Mouse (Mus musculus) lung, postnatal 25 days (tissue): ENCODE results near the gene Fsd2.
A peak's percentile ranks its signal among the peaks of the same experiment; 100 is the strongest.

Source experiments
- DNase-seq: peaks from one replicate; pipeline ENCODE4 v3.0.0; 2022; ENCODE audit warnings: low spot score

The Fsd2 gene

DNA sequence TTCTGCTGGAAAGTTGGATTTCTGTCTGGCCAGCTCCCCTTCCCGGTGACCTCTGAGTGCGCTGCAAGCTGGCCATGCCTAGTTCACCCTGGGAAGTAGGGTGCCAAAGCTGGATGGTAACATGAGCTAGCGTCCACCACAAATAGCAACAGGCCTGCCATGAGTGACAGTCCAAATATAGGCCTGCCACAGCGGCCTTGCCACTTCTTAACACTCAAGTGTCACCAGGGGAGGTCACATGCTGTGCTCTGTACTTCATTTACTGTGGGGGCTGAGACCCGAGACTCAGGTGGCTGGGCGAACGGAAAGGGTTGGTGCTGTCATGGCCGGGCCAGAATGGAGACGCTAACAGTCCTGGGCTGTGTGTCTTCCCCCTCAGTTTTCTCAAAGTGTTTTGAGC, at the start of gene Fsd2:
Fsd2 (minus strand) TSS at position 53 of the 400 bp plus-strand sequence.
- no peak for DNase-seq

DNA sequence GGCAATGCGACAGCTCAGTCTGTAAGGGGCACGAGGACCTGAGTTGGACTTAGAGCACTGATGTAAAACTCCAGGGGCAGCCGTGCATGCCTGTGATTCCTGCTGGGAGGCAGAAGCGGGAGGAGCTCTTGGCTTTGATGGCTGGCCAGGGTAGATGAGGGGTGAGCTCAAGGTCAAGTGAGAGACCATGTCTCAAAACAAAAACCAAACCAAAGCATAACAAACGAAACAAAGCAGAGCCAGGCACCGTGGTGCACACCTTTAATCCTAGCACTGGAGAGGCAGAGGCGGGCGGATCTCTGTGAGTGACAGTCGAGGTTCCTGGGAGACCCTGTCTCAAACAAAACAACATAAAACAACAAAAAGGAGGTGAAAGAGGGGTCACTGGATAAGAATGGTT, 48.3 kb upstream of the Fsd2 start:
- DNase-seq = no peak

- no peak for DNase-seq
These were observed 46.3 kb upstream of the Fsd2 start for GRCm38 (mm10) chr7:81612856-81613635.

- DNase-seq = peak; percentile 7
These were observed 43.4 kb upstream of the Fsd2 start for GRCm38 (mm10) chr7:81610125-81610524.

- no peak for DNase-seq
These were observed 39.7 kb upstream of the Fsd2 start for GRCm38 (mm10) chr7:81606452-81606851.

DNA sequence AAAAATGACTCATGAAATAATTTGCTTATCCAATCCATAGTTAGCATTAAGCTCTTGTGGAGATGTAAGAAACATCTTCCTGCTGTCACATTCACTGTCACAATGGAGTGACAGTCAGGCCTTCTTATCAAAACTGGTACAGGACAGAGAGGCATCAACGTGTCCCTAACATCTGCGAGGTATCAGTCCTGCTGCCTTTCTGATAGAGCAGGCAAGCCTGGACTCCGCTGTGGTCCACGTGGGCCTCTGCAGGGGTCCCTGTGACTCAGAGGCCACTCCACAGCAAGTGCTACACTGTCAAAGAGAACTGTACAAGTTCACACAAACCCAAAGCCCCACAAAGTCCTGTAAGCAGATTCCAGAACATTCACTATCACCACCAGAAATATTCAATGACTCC, 38.7 kb upstream of the Fsd2 start:
- no peak for DNase-seq

- DNase-seq = no peak
These were observed 38.2 kb upstream of the Fsd2 start for GRCm38 (mm10) chr7:81604991-81605390.

DNA sequence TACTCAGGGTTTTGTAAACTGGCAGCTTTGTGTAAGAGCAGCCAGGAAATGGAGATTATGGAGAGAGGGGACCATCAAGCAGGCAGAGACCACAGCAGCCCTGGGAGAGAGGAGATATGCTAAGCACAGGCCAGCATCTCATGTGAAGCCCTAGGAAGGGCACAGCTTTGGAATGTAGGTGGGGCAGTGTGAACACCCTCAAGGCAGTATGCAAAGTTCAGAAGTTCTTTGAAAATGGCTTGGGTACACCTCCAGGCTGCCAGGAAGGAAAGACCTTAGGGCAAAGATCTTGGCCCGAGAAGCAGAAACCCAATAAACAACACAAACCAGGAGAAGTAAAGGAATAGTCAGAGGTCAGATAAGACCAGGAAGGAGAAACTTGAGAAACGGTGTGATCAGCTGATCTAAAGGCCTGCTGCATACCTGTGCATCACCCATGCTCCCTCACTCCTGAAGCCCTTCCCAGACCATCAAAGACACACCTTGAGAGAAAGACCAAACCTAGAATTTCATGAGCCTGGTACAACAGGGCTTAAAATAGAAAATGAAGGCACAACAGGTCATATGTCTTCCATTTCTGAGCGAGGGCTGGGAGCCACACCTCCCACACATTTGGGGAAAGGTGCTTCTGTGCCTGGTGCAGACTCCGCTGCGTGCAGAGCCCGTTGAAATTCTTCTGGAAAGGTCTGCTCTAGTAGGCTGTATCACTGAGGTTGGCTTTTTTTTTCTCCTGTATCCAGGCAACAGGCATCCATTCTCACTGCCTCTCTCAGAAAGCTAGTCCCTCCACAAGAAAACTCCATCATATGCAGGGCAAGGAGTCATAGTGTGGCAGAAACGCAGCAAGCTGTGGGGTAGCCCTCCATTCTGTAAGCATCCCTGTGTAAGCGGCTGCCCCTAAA, 32.9 kb upstream of the Fsd2 start:
- no peak for DNase-seq

- no peak for DNase-seq
These were observed 30.9 kb upstream of the Fsd2 start for GRCm38 (mm10) chr7:81597660-81598059.

- no peak for DNase-seq
These were observed 29.3 kb upstream of the Fsd2 start for GRCm38 (mm10) chr7:81596086-81596485.

DNA sequence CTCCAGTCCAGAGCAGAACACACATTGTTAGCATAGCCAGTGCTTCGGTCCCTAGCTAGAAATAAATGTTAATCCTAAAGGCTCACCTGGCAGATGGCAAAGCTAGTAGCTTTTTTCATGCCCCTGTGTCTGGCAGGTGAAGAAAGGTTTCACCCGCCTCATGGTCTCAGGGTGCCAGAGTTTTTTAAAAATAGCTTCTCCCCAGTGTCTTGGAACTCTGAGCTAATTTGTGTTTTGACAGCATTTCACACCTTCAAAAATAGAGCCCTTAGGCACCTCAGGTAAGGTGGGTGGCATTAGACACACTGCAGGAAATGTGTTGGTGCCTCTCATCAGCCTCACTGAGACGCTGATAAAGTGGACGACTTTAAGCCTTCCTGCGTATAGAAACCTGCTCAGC, 28.3 kb upstream of the Fsd2 start:
- DNase-seq = no peak

DNA sequence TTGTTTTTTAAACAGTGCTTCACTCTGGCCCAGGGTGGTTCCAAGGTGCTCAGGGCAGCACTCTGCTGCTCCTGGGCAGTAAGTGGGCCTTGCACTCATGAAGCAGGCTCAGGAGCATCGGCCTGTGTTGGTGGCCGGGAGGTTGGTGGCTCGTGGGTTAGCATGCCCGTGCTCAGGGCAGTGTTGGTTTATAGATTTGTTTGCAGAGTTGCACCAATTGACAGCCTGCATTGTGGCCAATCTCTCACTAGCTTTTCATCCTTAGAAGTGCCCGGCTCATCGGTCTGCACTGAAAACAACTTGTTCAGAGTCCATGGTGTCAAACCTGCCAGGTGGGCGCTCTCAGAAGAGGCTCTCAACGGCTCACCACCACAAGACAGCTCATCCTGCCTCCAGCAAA, 26.6 kb upstream of the Fsd2 start:
- DNase-seq = no peak

GRCm38 (mm10) chr7:81592686-81593085, 25.9 kb upstream of the Fsd2 start:
- DNase-seq = no peak

- no peak for DNase-seq
These were observed 20.5 kb upstream of the Fsd2 start for GRCm38 (mm10) chr7:81587238-81587637.

- DNase-seq = no peak
These were observed 18.6 kb upstream of the Fsd2 start for GRCm38 (mm10) chr7:81585326-81585725.

DNA sequence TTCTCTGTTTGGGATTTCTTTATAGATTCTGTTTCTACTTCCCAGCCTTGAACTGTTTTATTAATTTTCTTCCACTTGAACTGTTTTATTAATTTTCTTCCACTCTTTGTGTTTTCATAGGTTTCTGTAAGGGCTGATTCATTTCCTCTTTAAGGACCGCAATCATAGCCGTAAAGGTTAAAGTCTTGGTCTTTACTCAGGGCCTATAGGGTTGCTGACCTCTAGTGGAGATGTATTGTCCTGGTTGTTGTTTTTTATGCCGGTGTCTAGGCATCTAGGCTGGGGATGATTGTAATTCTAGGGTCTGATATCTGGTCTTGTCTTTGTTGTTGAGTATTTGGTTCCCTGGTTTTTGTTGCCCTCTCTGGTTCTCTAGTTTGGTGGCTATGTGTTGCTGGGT, 16.8 kb upstream of the Fsd2 start:
- DNase-seq = no peak

- DNase-seq = no peak
These were observed 12.6 kb upstream of the Fsd2 start for GRCm38 (mm10) chr7:81579312-81579711.

DNA sequence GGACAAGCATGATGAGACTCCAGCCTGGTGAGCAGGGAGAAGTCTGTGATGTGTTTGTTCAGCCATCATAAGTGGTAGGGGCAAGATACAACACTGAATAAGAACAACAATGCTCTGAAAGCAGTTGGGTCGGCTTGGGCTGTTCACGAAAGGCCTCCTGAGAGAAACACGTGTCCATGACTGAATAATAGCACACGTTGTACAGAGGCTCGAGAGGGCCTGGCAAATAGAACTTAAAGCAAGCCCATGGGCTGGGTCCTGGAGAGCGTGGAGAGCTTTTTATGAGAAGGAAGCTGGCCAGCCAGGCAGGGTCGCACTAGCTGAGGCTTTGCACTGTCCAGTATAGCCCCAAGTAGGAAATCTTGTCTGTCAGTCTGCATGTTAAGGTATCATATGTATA, 11.7 kb upstream of the Fsd2 start:
- DNase-seq = peak; percentile 16

DNA sequence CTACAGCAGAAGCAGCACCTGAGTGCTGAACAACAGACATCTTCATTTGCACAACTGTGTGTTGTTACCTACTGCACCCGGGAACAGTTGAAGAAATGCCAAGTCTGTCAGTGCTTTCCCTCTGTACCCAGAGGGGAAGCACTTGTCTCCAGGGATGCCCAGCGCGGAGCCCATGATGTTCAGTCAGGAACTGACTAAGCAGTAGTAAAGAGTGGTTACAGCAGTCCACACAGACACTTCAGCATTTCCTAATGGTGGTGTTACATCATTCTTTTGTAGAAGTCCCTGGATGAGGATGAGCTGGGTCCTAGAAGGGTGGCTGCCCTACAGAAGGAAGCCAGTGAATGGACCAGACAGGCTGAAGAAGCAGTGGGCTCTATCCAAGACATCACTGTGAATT, 11.1 kb upstream of the Fsd2 start:
- DNase-seq = no peak

GRCm38 (mm10) chr7:81575606-81576005, 8.9 kb upstream of the Fsd2 start:
- no peak for DNase-seq

DNA sequence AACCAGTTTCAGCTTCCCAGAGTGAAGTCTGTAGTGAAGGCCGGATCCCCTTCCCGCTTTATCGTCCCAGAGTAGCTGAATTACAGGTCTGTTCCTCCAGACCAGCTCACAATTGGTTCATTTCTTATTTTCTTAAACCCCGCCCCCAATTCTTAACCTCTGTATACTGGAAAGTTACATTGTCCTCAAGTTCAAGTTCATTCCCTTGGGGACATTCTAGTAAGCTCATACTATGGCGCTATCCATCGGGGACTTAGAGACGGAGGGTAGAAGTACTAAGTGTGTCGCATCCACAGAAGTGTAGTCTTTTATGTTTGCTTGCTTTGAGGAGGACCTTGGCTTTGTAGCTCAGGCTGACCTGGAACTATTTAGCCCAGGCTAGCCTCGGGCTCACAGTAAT, 7.1 kb upstream of the Fsd2 start:
- no peak for DNase-seq

GRCm38 (mm10) chr7:81573397-81573796, 6.7 kb upstream of the Fsd2 start:
- peak; percentile 49 for DNase-seq

- no peak for DNase-seq
These were observed 6.0 kb upstream of the Fsd2 start for GRCm38 (mm10) chr7:81572610-81573268.
